Mouse (Mus musculus) liver, postnatal 0 days (tissue): ENCODE measurements at regions not wholly inside any gene's neighbourhood (a gene's known extent, or its start where the extent isn't known, plus 50 kb on each side); places are given as distances from the start of the nearest gene placed in this dataset.

ENCODE experiments used
- CTCF ChIP-seq: sonication (generic); IDR thresholded peaks from 2 replicates; pipeline ENCODE4 v1.5.1; 2016; ENCODE audit warnings: antibody characterized with exemption, low read depth
- EP300 ChIP-seq: IDR thresholded peaks from 2 replicates; pipeline ENCODE4 v1.6.1; 2016; ENCODE audit warnings: antibody characterized with exemption, low read depth, mild to moderate bottlenecking

GRCm38 (mm10) chr15:69252095-69252494 is 2751.4 kb upstream of the Lrrc6 start:
- TF ChIP-seq EP300 (no peak), CTCF (no peak)
